Mouse (Mus musculus) thymus, adult 2 months (tissue): ENCODE measurements around the gene Snph. TPM values are rescaled to one million over a fixed set of nuclear protein-coding genes. Genes with fewer than 3 reads are reported as not detected.

Experiments used
- DNase-seq: peaks from one replicate; pipeline ENCODE4 v3.0.0; 2021
- H3K27ac ChIP-seq: fragments of 200-500 bp; 2 replicates; pipeline ENCODE4 v1.5.1; 2012; ENCODE audit warnings: low read length, control low read depth; ENCODE audit not compliant: control insufficient read depth, insufficient read depth
- H3K27me3 ChIP-seq: fragments of 200-500 bp; 2 replicates; pipeline ENCODE4 v1.6.1; 2012; ENCODE audit warnings: mild to moderate bottlenecking, low read length, moderate library complexity, mixed read lengths; ENCODE audit not compliant: control insufficient read depth, insufficient read depth
- H3K36me3 ChIP-seq: fragments of 200-500 bp; 2 replicates; pipeline ENCODE4 v1.6.1; 2012; ENCODE audit warnings: mild to moderate bottlenecking, low read length, moderate library complexity; ENCODE audit not compliant: control insufficient read depth, insufficient read depth
- H3K4me1 ChIP-seq: fragments of 200-500 bp; replicated peaks from 2 replicates; pipeline ENCODE4 v1.6.1; 2012; ENCODE audit warnings: low read length; ENCODE audit not compliant: control insufficient read depth, insufficient read depth
- H3K4me3 ChIP-seq: fragments of 200-500 bp; 2 replicates; pipeline ENCODE4 v1.5.1; 2012; ENCODE audit warnings: mild to moderate bottlenecking, low read length, control low read depth, moderate library complexity; ENCODE audit not compliant: control insufficient read depth, insufficient read depth
- CTCF ChIP-seq: fragments of 200-500 bp; IDR thresholded peaks from 2 replicates; pipeline ENCODE4 v1.5.1; 2012; ENCODE audit warnings: mild to moderate bottlenecking, control low read depth, low read length, moderate library complexity, borderline replicate concordance; ENCODE audit not compliant: control insufficient read depth, poor library complexity, insufficient read depth; ENCODE audit errors: extremely low read depth
- POLR2A ChIP-seq: fragments of 200-500 bp; IDR thresholded peaks from 2 replicates; pipeline ENCODE4 v1.6.1; 2012; ENCODE audit warnings: mild to moderate bottlenecking, low read length, control low read depth, moderate library complexity; ENCODE audit not compliant: control insufficient read depth, poor library complexity, insufficient read depth; ENCODE audit errors: extremely low read depth
- WGBS: fragments of 180-500 bp; shearing (Covaris S2); methylation state at CpG from one replicate; pipeline ENCODE4 v1.1.7; 2018; 5-methylcytosine and 5-hydroxymethylcytosine counted together
- polyA plus RNA-seq: library from polyadenylated mRNA; depleted of rRNA; stranded (reverse); fragments of >200 nt; gene quantifications from 2 replicates; pipeline ENCODE4 v1.2.3, GENCODE M21; 2012; rRNA removed

Snph gene
- 0.23 and 0.27 TPM in 2 replicates for polyA plus RNA-seq

DNA sequence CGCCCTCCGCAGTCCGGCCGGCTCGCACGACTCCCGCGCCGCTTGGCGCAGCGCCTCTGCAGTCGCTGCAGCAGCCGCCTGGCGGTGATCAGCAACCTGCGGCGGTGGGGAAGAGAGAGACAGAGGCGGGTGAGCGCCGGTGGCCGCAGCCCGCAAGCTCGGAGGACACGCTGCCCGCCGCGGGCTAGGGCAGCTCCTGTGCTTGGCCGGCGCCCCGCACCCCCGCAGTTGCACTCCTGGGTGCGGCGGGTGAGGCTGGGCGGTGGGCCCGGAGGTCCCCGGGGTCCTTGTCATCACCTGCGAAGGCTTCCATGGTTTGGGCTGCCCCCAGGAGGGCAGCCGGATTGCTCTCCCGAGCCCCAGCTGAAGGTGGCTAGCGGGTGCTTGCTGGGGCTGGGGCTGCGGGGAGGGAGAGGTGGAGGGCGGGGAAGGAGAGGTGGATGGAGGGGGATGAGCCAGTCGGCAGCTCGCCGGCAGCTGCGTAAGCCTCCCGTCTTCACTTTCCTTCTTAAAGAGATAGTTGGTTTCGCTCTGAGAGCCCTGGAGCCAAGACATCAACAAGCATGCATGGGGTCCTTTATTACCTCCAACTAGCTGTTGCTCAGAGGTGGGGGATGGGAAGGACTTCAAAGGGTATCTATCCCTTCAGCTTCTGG, at the start of gene Snph:
Snph (minus strand) TSS at position 435 of the 656 bp plus-strand sequence.
- WGBS: 1% methylated on average over 47 of the region's 47 CpGs
- TF ChIP-seq CTCF (peak; percentile 56; the same call in 1 of the 2 replicates), POLR2A (no peak)
- Histone ChIP-seq H3K4me1 (no peaks in the 10 kb centered on the region; the same call in 1 of the 2 replicates), H3K27ac (no peak within 1 kb of the TSS), H3K27me3 (peaks cover 5% of the 10 kb centered on the region; the same call in 1 of the 2 replicates), H3K36me3 (no peaks in the 10 kb centered on the region), H3K4me3 (peak within 1 kb of the TSS; percentile 14)
- peak; percentile 46 for DNase-seq

DNA sequence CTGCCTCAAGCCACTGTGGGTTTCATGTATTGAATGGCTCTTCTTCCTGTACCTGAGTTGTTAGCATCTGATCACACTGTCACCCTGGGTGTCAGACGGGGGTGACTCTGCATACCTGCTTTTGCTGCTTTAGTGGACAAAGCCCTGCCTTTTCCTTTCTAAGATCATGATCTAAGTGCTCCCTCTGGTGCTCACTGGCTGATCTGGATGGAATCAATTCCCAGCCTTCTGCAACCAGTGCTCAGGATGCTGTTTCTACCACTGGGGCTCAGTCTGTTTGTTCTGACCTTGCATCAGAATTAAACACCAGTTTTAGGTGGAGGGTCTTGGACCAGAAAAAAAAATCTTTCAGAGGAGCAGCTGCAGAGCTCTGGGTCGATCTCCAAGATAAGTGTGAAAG, 43.8 kb upstream of the Snph start:
- DNase-seq: no peak
- 69% methylated on average over 2 of the region's 2 CpGs for WGBS
- no peaks in the 10 kb centered on the region for H3K36me3 ChIP-seq

DNA sequence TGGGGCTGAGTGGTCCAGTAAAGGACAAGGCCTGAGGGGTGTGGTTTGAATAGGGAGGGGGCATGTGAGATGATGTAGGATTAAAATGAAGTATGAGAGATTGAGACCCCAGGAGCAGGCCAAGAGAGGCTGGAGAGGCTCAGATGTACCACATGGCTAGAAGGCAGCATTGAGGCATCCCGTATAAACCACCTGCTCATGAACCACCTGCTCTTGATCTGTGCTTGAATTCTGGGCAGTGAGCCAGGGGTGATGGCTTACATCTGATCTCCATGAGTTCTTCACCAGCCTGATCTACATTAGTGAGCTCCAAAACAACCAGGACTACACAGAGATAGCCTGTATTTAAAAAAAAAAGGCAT, 38.6 kb upstream of the Snph start:
- Histone ChIP-seq H3K4me3 (no peak overlapping the region), H3K27me3 (no peaks in the 10 kb centered on the region), H3K27ac (no peak overlapping the region), H3K36me3 (no peaks in the 10 kb centered on the region), H3K4me1 (no peaks in the 10 kb centered on the region)
- WGBS: 33% methylated on average over 1 of the region's 1 CpGs
- DNase-seq: no peak
- TF ChIP-seq POLR2A (no peak), CTCF (no peak)

More for the DNA sequence above, 43.8 kb upstream of the Snph start:
- Histone ChIP-seq H3K27me3 (no peaks in the 10 kb centered on the region), H3K4me3 (no peak overlapping the region), H3K27ac (no peak overlapping the region), H3K4me1 (no peaks in the 10 kb centered on the region)
- TF ChIP-seq POLR2A: no peak
- no peak for TF ChIP-seq CTCF

DNA sequence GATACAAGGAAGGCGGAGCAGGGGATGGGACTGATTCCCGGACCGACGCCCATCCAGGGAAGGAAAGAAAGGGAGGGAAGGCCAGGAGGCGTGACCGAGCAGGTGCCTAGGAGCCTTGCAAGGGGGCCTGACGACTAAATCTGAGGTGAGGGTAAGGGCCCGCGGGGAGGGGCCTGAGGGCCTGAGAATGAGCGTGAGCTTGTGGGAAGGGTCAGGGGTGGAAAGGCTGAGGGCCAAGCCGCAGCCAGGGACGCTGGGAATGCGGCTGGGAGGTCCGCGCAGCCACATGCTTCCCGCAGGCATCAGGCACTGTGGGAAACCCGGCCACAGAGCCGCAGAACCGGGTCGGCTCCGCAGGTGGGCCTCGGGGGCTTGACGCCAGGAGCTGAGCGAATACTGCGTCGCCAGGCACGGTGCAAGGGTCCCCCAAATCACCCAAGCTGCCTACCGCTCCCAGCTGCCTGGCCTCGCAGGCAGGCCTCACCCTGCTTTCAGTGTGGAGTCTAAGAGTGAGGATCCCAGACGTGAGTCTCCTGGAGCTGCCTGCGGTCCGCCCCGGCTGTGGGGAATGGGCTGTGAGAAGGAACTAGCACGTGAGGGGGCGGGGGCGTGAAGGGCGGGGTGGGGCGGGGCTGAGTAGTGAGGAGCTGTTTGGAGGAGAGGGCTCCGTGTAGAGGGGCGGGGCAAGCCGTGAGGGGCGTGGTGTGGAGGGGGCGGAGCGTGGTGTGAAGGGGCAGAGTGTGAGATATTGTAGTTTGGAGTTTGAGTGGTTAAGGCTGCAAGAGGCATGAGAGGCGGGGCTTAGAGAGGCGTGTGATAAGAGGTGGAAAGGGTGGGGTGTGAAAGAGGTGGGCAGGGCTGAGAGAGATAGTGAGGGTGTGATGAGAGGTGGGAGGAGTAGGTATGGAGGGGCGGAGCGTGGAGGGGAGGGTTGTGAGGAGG, 37.9 kb upstream of the Snph start:
- no peak for DNase-seq
- H3K27ac ChIP-seq: no peak overlapping the region
- 50% methylated on average over 48 of the region's 48 CpGs for WGBS

DNA sequence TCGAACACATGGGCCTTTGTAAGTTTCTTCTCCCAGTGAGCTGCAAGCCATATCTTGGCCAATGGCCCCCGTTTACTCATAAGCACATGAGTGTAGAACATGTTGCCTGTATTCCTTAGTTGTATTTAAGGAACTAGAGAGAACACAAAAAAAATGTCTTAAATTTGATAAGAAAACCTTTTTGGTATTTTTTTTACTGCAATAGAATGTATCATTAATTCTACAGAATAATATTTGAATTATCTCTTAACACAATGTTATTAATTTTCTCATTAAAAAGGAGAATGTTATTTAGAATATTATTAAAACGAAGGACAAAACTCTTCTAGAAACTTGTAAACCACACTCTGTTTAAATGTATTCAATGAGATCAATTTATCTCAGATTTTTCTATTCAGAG, 36.0 kb upstream of the Snph start, which contains the start of gene Rad21l:
Rad21l (minus strand) TSS at position 101 of the 400 bp plus-strand sequence.
- H3K27me3 ChIP-seq: no peaks in the 10 kb centered on the region
- no peak for TF ChIP-seq POLR2A
- TF ChIP-seq CTCF: no peak
- no peak for DNase-seq
- H3K4me3 ChIP-seq: no peak within 1 kb of the TSS
- 84% methylated on average over 3 of the region's 3 CpGs for WGBS
- no peaks in the 10 kb centered on the region for H3K36me3 ChIP-seq
- H3K27ac ChIP-seq: no peak within 1 kb of the TSS
- no peaks in the 10 kb centered on the region for H3K4me1 ChIP-seq

More for the DNA sequence above, 37.9 kb upstream of the Snph start:
- H3K36me3 ChIP-seq: no peaks in the 10 kb centered on the region
- H3K4me3 ChIP-seq: no peak overlapping the region
- H3K27me3 ChIP-seq: no peaks in the 10 kb centered on the region
- H3K4me1 ChIP-seq: no peaks in the 10 kb centered on the region
- no peak for TF ChIP-seq CTCF

DNA sequence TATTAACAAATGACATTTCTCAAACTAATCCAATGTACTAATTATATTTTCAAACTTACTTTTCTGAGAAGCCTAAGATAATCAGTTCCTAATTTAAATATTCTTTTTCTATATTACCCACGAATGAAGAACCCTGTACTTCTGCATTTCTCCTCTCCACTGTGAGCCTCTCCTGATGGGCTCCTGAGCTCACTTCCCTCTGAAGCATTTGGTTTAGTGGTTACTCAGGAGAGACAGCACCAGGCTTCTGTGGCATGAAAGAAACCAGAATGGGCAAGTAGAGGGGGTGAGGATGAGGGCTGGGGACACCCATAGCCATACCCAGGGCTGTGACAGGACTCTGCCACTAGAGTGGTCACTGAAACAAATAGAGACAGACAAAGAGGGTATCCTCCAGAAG, 19.7 kb upstream of the Snph start:
- DNase-seq: no peak
- 9% methylated on average over 1 of the region's 1 CpGs for WGBS
- H3K36me3 ChIP-seq: no peaks in the 10 kb centered on the region
- TF ChIP-seq CTCF (no peak), POLR2A (no peak)
- H3K27ac ChIP-seq: no peak overlapping the region
- H3K4me3 ChIP-seq: no peak overlapping the region
- no peaks in the 10 kb centered on the region for H3K27me3 ChIP-seq
- H3K4me1 ChIP-seq: no peaks in the 10 kb centered on the region
